Mouse (Mus musculus) R1 (cell line): Measurements from ENCODE around the gene Ewsr1.
"Not testable (repeated sequence)": the region's sequence is repeated elsewhere in the genome, so short reads cannot be mapped to it uniquely, and the experiment has no call there.

Experiments
- DNase-seq: peaks from one replicate; pipeline ENCODE4 v3.0.0-alpha.2; 2018; ENCODE audit warnings: low read depth, low spot score

The Ewsr1 gene

DNA sequence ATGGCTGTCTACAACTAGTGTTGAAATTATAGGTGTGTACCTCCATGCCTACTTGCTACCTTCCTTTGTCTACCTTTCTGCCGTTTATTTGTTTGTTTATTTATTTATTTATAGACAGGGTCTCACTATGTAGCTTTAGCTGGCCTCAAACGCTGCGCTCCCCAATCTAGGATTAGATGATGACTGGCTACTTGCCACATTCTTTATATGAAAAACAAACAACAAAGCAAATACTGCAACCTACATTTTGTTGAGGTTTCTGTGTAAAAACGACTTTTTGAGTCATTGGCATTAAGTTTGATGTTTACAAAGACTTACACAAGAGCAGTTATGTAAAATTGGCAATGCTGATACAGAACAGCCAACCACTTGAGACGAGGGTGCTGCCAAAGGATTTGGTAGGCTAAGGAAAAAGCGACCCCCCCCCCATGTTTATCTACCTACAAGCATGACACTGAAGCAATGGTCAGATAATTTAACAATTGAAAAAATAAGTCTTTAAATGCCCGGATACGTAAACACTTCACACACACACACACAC is 2.5 kb downstream of the Ewsr1 start:
- peak; percentile 26 for DNase-seq

DNA sequence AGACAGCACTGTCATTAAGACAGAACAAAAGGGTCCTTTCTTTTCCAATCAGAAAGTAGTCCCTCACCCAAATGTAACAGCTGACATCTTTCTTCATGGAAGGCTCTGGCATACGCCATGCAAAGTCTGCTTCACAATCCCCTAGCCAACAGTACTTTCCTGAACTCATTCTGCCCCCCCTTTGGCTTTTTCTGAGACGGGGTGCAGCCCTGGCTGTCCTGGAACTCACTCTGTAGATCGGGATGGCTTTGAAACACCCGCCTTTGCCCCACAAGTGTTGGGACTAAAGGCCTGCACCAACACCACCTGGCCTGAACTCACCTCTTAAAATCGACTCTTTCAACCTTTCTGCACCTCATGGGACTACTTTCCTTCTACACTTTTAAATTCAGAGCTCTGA is 3.2 kb downstream of the Ewsr1 start:
- peak; percentile 15 for DNase-seq

- DNase-seq, result peak; percentile 67
Observed at GRCm38 (mm10) chr11:5091706-5092105, 7.4 kb downstream of the Ewsr1 start.

GRCm38 (mm10) chr11:5089147-5089546 is 9.9 kb downstream of the Ewsr1 start:
- no peak for DNase-seq

DNA sequence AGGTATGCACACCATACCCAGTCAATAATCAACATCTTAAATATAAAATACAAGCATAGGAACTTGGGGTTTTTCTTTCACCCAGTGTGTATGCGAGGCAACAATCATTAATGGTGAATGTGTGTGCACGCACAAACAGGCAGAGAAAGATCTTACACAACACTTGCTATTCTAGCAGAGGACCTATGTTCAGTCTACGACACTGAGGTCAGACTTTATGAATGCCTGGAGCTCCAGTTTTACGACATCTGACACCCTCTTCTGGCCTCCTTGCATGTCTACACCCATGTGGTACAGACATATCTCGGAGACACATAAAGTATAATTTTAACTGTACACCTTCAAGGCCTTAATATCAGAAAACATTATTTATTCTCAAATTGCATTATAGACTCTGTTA is 22.2 kb downstream of the Ewsr1 start:
- DNase-seq, result not testable (repeated sequence)

- peak; percentile 46 for DNase-seq
Observed at GRCm38 (mm10) chr11:5075760-5076159, 23.3 kb downstream of the Ewsr1 start.

GRCm38 (mm10) chr11:5074882-5075281 is 24.2 kb downstream of the Ewsr1 start:
- peak; percentile 69 for DNase-seq

- no peak for DNase-seq
Observed at GRCm38 (mm10) chr11:5068126-5068971, 30.7 kb downstream of the Ewsr1 start.

GRCm38 (mm10) chr11:5067063-5067462 is 32.0 kb downstream of the Ewsr1 start:
- DNase-seq, result no peak

- peak; percentile 96 for DNase-seq
Observed at GRCm38 (mm10) chr11:5065056-5065821, 33.8 kb downstream of the Ewsr1 start, which contains the start of gene Gas2l1. Gene Gas2l1 (minus strand): TSS chr11:5065327.

GRCm38 (mm10) chr11:5064282-5065055 is 34.6 kb downstream of the Ewsr1 start:
- peak; percentile 75 for DNase-seq

GRCm38 (mm10) chr11:5063561-5064281 is 35.3 kb downstream of the Ewsr1 start:
- DNase-seq, result no peak

GRCm38 (mm10) chr11:5062860-5063505 is 36.1 kb downstream of the Ewsr1 start:
- no peak for DNase-seq

GRCm38 (mm10) chr11:5062326-5062725 is 36.7 kb downstream of the Ewsr1 start:
- DNase-seq, result no peak

DNA sequence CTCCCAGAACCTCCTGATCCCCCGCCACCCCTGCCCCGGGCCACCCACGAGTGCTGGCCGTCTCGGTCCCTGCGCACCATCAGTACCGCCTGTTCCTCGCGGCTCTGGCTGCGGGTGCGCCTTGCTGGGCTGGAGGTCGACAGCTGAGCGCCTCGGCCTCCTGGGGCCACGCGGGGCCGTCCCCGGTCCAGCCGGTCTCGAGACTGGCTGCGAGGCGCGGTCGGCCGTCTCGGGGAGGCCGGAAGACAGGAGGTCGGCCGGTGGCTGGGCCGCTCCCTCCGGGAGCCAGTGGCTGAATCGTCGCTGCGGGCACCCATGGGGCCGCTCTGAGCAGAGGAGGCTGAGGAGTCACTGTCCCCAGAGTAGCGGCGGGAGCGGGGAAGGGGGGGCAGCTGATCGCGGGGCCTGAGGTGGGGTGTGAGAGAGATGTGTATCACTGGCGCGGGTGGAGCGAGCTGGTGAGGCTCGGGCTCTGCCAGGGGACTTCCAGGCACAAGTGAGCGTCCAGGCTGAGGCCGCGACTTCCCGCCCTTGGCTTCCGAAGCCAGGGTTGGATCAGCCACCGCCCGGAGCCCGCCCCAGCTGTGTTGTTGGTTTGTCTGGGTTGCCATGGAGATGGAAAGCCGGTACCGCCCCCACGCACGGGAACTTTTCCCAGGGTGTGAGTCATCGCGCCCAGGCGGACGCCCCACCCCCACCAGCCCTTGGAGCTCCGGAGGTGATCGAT is 37.5 kb downstream of the Ewsr1 start:
- peak; percentile 95 for DNase-seq

- DNase-seq, result no peak
Observed at GRCm38 (mm10) chr11:5060756-5061412, 38.2 kb downstream of the Ewsr1 start.

GRCm38 (mm10) chr11:5059704-5060156 is 39.3 kb downstream of the Ewsr1 start:
- peak; percentile 83 for DNase-seq

DNA sequence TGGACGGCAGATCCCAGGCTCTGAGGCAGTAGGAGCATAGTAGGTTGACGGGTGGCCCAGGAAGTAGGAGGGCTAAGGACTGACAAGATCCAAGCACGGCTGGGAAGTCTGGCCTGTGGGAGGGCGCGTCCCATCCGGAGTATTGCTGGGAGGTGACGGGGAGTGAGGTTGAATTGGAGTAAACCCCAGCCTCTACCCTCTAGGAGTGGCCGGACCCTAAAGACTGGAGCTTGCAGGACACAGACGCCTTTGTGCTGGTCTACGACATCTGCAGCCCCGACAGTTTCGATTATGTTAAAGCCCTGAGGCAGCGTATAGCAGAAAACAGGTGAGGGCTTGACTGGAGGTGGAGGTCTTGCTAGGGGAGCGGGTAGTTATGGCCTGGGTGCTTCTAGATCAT is 39.8 kb downstream of the Ewsr1 start:
- DNase-seq, result no peak

DNA sequence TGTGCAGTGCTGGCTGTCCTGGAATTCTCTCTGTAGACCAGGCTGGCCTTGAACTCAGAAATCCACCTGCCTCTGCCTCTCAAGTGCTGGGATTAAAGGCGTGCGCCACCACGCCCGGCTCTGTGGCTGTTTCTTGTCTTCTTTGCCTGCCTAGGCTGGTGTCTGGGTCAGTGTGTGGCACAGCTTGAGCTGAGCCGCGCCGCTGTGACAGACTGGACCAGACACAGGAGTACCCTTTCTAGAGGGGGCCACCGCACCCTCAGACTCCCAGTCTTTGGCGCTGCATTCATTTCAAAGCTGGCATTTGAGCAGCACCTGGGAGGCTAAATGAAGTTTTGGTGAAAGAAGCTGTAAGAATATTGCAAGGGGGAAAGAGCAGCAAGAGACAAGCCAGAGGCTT is 40.3 kb downstream of the Ewsr1 start:
- DNase-seq, result no peak
